Mouse (Mus musculus) liver, embryonic 18 days (tissue): ENCODE measurements around the gene Gapdh. TPM values are rescaled to one million over a fixed set of nuclear protein-coding genes. Genes with fewer than 3 reads are reported as not detected.

ENCODE experiments used
- polyA plus RNA-seq: library from polyadenylated mRNA; depleted of rRNA; stranded (reverse); fragments of >200 nt; gene quantifications from 2 replicates; pipeline ENCODE4 v1.2.3, GENCODE M21; 2012; rRNA removed

The Gapdh gene
- polyA plus RNA-seq, result 2,795 and 3,480 TPM in 2 replicates

DNA sequence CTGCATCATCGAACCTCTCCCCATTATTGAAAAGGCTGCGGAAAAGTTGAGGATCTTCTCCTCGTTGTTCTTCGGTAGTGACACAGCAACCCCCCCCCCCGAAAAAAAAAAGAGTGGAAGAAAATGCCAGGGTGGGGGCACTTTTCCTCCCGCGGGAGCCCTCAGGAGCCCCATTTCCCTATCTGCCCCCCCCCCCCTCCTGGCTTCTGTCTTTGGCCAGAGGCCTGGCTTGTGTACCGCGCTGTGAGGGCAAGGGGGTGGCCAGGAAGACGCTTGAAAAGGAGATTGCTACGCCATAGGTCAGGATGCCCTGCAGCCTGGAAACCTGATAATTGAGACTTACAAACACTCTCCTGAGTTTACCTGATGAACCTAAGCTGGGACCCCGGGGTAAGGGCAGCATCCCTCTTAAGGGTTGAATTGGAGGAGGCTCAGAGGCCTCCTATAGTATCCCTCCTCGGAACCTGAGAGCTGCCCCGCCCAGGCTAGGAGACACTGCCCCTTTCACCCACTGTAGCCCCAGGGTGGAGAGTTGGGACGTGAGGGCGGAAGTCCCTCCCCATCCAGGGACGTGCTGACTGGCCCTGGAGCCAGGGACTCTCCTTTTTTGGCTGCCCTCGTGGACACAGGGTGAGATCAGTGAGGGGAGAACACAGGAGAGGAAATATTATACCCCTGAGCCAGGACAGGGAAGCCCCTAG lies at the start of gene Gapdh:
Gene Gapdh, minus strand, starts transcription at position 417 of the 701 bp plus-strand sequence.

DNA sequence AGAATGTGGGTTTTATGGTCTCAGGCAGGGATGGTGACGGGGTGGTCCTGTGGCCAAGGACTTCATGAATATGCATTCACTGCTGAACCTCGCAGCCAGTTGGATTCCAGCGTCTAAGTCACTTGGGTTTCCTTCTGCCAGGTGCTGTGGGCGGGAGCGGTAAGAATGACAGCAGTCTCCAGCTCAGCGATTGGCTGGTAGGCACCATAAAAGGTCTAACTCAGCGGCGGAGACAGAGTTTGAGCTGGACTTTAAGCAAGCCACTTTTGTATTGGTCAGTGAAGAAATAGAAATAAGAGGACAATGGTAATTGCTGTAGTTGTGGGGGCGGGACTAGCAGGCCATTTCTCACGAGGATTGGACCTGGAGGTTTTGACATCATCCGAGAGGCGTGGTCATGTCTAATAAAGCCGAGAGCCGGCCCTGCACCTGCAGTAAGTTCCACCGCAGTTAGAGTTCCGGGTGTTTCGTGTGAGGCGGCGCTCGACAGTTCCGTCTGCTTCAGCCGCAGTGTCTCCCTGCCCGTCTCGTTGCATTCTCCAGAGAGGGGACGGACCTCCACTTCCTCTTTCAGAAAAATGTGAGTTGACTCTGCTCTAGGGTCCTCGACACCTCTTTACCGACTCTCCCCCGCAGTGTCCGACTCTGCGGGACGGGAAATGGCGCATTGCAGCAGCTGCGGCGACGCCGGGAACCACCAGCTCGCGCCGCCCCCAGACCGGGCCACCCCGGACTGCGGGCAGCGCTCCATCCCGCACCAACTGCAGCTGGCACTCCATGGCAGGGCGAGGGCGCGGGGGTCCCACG lies 49.1 kb upstream of the Gapdh start, which contains the start of gene Vamp1:
Gene Vamp1, plus strand, starts transcription at position 404 of the 807 bp plus-strand sequence.

DNA sequence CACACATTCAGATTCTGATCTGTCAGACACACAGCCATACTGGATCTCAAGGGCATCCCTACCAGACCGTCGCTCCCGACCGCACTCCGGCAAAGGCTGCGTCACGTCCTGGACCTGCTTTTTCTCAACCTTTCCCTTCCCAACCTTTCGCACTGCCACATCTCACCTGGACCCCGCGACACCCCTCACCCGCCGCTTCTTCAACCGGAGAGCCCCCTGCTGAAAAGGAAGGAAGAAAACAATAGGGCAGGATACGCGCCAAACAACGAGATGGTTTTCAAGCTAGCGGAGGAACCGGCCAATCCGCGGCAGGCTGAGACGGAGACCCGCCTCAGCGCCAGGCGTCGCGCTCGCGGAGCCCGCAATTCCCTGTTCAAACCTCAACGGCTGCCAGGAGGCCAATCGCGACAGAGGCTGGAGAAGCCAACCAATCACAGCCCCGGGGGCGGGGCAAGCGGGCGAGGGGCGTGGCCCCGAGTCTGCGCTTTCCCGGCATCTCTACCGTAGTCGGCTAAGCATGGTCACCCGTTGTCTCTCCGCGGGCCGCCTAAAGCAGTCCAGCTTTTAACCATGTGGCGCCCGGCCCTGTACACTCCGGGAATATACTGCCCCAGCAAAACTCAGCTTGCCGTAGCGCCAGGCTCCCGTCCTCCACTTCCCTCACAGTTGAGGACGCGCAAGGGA lies 25.2 kb upstream of the Gapdh start, which contains the start of the genes Ncapd2 and Mrpl51:
Gene Ncapd2, minus strand, starts transcription at position 370 of the 684 bp plus-strand sequence.
Gene Mrpl51, plus strand, starts transcription at position 470 of the 684 bp plus-strand sequence.

DNA sequence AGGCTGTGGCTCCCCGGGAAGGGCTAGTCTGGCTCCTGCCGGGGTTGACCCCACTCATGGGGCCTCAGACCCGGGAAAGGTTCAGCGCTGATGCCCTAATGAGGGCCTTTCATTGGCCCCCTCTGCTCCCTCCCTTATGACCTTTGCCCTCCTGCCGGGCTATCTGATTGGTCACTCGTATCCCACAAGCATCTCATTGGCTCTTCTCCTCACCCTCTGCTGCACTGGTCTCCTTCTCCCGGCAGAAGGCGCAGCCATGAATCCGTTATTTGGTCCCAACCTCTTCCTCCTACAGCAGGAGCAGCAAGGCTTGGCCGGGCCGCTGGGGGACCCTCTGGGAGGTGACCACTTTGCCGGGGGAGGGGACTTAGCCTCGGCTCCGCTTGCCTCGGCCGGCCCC lies 21.3 kb downstream of the Gapdh start, which contains the start of gene Iffo1:
Gene Iffo1, plus strand, starts transcription at position 241 of the 400 bp plus-strand sequence.

DNA sequence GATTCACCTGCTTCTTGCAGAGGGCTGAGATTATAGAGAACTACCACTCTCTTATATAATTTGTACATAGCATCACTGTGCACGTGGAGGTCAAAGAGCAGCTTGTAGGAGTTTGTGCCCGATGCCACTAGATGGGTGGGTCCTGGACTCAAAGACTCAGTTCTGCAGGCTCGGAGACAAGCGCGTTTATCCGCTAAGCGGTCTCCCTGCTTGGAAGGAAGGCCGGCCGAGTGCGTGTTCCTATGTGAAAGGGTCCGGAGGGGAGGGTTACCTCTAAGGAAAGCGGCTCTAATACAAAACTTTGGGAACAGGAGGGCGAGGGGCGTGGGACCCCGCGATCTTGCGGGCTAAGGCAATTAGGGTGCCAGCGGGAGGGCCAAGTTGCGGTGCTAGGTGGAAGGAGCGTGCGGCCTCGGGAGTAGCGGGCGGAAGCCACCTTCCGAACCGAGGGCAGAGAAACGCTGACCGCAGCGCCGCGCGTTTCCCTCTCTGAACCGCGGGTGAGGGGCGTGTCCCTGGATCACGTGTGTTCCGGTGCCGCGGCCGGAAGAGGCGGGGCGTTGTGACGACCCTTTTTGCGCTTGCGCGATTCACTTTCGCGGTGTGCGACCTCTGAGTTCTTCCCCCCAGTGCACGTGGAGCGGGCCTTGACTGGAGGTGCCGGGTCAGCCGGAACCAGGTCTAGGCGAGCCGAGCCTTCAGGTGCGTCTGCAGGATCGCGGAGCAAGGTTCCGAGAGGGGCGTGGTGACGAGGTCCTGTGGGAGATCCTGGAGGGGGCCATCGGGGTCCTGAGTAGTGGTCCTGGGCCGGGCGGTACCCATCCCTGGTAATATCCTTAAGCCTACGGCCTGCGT lies 34.7 kb downstream of the Gapdh start, which contains the start of gene Nop2:
Gene Nop2, plus strand, starts transcription at position 608 of the 855 bp plus-strand sequence.

Other genes with a start within 250 kb of the Gapdh start
- 162 TPM in 2 replicates for gene Ptms, start 246.4 kb downstream of the Gapdh start, polyA plus RNA-seq
- gene Mlf2, start 235.1 kb downstream of the Gapdh start, polyA plus RNA-seq, result 101 and 113 TPM in 2 replicates
- 58.9 and 63.0 TPM in 2 replicates for gene Cops7a, start 200.9 kb downstream of the Gapdh start, polyA plus RNA-seq
- gene Pianp, start 169.8 kb downstream of the Gapdh start, polyA plus RNA-seq, result 0.04 and 0.06 TPM in 2 replicates
- gene Zfp384, start 157.3 kb downstream of the Gapdh start, polyA plus RNA-seq, result 18.4 and 20.2 TPM in 2 replicates
- 22.3 and 26.4 TPM in 2 replicates for gene Ing4, start 126.7 kb downstream of the Gapdh start, polyA plus RNA-seq
- gene Acrbp, start 116.8 kb downstream of the Gapdh start, polyA plus RNA-seq, result 3.3 and 4.0 TPM in 2 replicates
- gene Lpar5, start 98.5 kb downstream of the Gapdh start, polyA plus RNA-seq, result 1.1 and 1.4 TPM in 2 replicates
- 17.0 and 20.2 TPM in 2 replicates for gene Chd4, start 70.5 kb downstream of the Gapdh start, polyA plus RNA-seq
- 16.0 and 17.2 TPM in 2 replicates for gene Nop2, start 34.6 kb downstream of the Gapdh start, polyA plus RNA-seq
- 5.6 and 7.2 TPM in 2 replicates for gene Iffo1, start 21.2 kb downstream of the Gapdh start, polyA plus RNA-seq
- gene Ncapd2, start 25.2 kb upstream of the Gapdh start, polyA plus RNA-seq, result 60.5 and 72.0 TPM in 2 replicates
- 51.4 and 53.4 TPM in 2 replicates for gene Mrpl51, start 25.3 kb upstream of the Gapdh start, polyA plus RNA-seq
- 5.1 and 6.2 TPM in 2 replicates for gene Vamp1, start 49.1 kb upstream of the Gapdh start, polyA plus RNA-seq
- gene Tapbpl, start 65.4 kb upstream of the Gapdh start, polyA plus RNA-seq, result 15.6 and 17.1 TPM in 2 replicates
- 0.64 and 0.66 TPM in 2 replicates for gene Cd27, start 70.5 kb upstream of the Gapdh start, polyA plus RNA-seq
- not detected in 2 replicates for gene Tuba3a, start 119.6 kb upstream of the Gapdh start, polyA plus RNA-seq
- gene Ltbr, start 147.4 kb upstream of the Gapdh start, polyA plus RNA-seq, result 17.3 and 17.8 TPM in 2 replicates
- gene Scnn1a, start 154.2 kb upstream of the Gapdh start, polyA plus RNA-seq, result 1.0 and 1.1 TPM in 2 replicates
- 35.6 and 36.2 TPM in 2 replicates for gene Tnfrsf1a, start 182.9 kb upstream of the Gapdh start, polyA plus RNA-seq
- gene Plekhg6, start 214.3 kb upstream of the Gapdh start, polyA plus RNA-seq, result 0.77 and 1.1 TPM in 2 replicates